Mouse (Mus musculus) left cerebral cortex, adult 9 months (tissue): ENCODE results near the gene Itih2.

ENCODE experiments used
- DNase-seq, 2 experiments: peaks; one replicate each; pipeline ENCODE4 v3.0.0; 2022; ENCODE audit warnings: low spot score in 2 of 2

Itih2 gene

GRCm38 (mm10) chr2:10131296-10131695 is at the start of gene Itih2:
TSS of gene Itih2 (minus strand) at chr2:10131396.
- DNase-seq: no peak

- no peak for DNase-seq
Observed at GRCm38 (mm10) chr2:10169991-10170390, 38.8 kb upstream of the Itih2 start.

- DNase-seq: no peak
Observed at GRCm38 (mm10) chr2:10168016-10168415, 36.8 kb upstream of the Itih2 start.

GRCm38 (mm10) chr2:10167283-10167682 is 36.1 kb upstream of the Itih2 start:
- DNase-seq: no peak

GRCm38 (mm10) chr2:10166635-10167034 is 35.4 kb upstream of the Itih2 start:
- no peak for DNase-seq

GRCm38 (mm10) chr2:10162011-10162410 is 30.8 kb upstream of the Itih2 start:
- no peak for DNase-seq

GRCm38 (mm10) chr2:10157184-10157583 is 26.0 kb upstream of the Itih2 start:
- no peak for DNase-seq

GRCm38 (mm10) chr2:10153201-10154075 is 22.2 kb upstream of the Itih2 start, which contains the start of gene Itih5:
TSS of gene Itih5 (plus strand) at chr2:10153571.
- no peak for DNase-seq

GRCm38 (mm10) chr2:10152590-10152989 is 21.4 kb upstream of the Itih2 start:
- no peak for DNase-seq

GRCm38 (mm10) chr2:10147176-10147575 is 16.0 kb upstream of the Itih2 start:
- DNase-seq: peak in 1 of 2 experiments; percentile 42

GRCm38 (mm10) chr2:10145514-10145913 is 14.3 kb upstream of the Itih2 start:
- no peak for DNase-seq

GRCm38 (mm10) chr2:10142472-10143454 is 11.6 kb upstream of the Itih2 start:
- DNase-seq: peak; percentile 22 to 76

GRCm38 (mm10) chr2:10140456-10140855 is 9.3 kb upstream of the Itih2 start:
- DNase-seq: no peak

GRCm38 (mm10) chr2:10137320-10137719 is 6.1 kb upstream of the Itih2 start:
- DNase-seq: no peak

GRCm38 (mm10) chr2:10133941-10134340 is 2.7 kb upstream of the Itih2 start:
- DNase-seq: no peak

GRCm38 (mm10) chr2:10132128-10132527 is 932 bp upstream of the Itih2 start:
- no peak for DNase-seq

- DNase-seq: peak; percentile 18 to 40
Observed at GRCm38 (mm10) chr2:10130341-10130990, 730 bp downstream of the Itih2 start.

- DNase-seq: no peak
Observed at GRCm38 (mm10) chr2:10128571-10128970, 2.6 kb downstream of the Itih2 start.

GRCm38 (mm10) chr2:10127471-10127870 is 3.7 kb downstream of the Itih2 start:
- no peak for DNase-seq

- DNase-seq: no peak
Observed at GRCm38 (mm10) chr2:10126122-10126521, 5.1 kb downstream of the Itih2 start.

- no peak for DNase-seq
Observed at GRCm38 (mm10) chr2:10121826-10122225, 9.4 kb downstream of the Itih2 start.

GRCm38 (mm10) chr2:10119276-10119675 is 11.9 kb downstream of the Itih2 start:
- DNase-seq: no peak
